Mouse (Mus musculus): ENCODE results near the gene Hap1. TPM values are rescaled to one million over a fixed set of nuclear protein-coding genes. Genes with fewer than 3 reads are reported as not detected.

Hap1 gene
- total and polyA plus RNA-seq, 2 experiments from 2014 or later, result 2.0 to 3.5 TPM

GRCm38 (mm10) chr11:100330235-100330634, 25.7 kb downstream of the Hap1 start:
- Histone ChIP-seq H3K4me1 (ENCODE audit: control insufficient read depth, insufficient read depth) (0 out of 2 replicates have a peak, but pooled peaks cover 5% of the 10 kb centered on the region), H3K27ac (ENCODE audit: low read depth) (no peak overlapping the region), H3K36me3 (replicated peaks; ENCODE audit: control insufficient read depth, insufficient read depth, low read length) (no peaks in the 10 kb centered on the region), H3K9me3 (replicated peaks; ENCODE audit: control insufficient read depth, low read length) (no peaks in the 10 kb centered on the region), H3K27me3 (ENCODE audit: control insufficient read depth, insufficient read depth, low read length) (no peaks in the 10 kb centered on the region), H3K9ac (replicated peaks; ENCODE audit: low read depth, low read length) (no peak overlapping the region), H3K4me2 (ENCODE audit: low read depth, low read length) (no peak overlapping the region), H3K4me3 (ENCODE audit: low read depth, low read length) (no peak overlapping the region)
- 57% methylated on average over 16 of the region's 16 CpGs for WGBS
- no peak for TF ChIP-seq EP300 (IDR thresholded peaks at IDR 0.05; ENCODE audit: low read depth)
- no peak for TF ChIP-seq CTCF (IDR thresholded peaks at IDR 0.05; ENCODE audit: low read depth)
- DNase-seq (ENCODE audit: low spot score) (no peak), ATAC-seq (ENCODE audit: insufficient read depth, low read depth) (no peak)

GRCm38 (mm10) chr11:100327761-100328160, 28.2 kb downstream of the Hap1 start:
- Histone ChIP-seq H3K27me3 (ENCODE audit: control insufficient read depth, insufficient read depth, low read length) (no peaks in the 10 kb centered on the region), H3K4me2 (ENCODE audit: low read depth, low read length) (no peak overlapping the region), H3K27ac (ENCODE audit: low read depth) (no peak overlapping the region), H3K9ac (replicated peaks; ENCODE audit: low read depth, low read length) (no peak overlapping the region), H3K9me3 (replicated peaks; ENCODE audit: control insufficient read depth, low read length) (no peaks in the 10 kb centered on the region), H3K4me1 (ENCODE audit: control insufficient read depth, insufficient read depth) (0 out of 2 replicates have a peak, but pooled peaks cover 5% of the 10 kb centered on the region), H3K4me3 (ENCODE audit: low read depth, low read length) (no peak overlapping the region), H3K36me3 (replicated peaks; ENCODE audit: control insufficient read depth, insufficient read depth, low read length) (peaks cover 3% of the 10 kb centered on the region; the same call in 1 of the 2 replicates)
- 67% methylated on average over 6 of the region's 6 CpGs for WGBS
- TF ChIP-seq CTCF (IDR thresholded peaks at IDR 0.05; ENCODE audit: low read depth) (no peak), EP300 (IDR thresholded peaks at IDR 0.05; ENCODE audit: low read depth) (no peak)
- ATAC-seq (ENCODE audit: insufficient read depth, low read depth) (no peak), DNase-seq (ENCODE audit: low spot score) (no peak)

GRCm38 (mm10) chr11:100327316-100327715, 28.6 kb downstream of the Hap1 start:
- no peak overlapping the region for H3K27ac ChIP-seq (ENCODE audit: low read depth)
- H3K9me3 ChIP-seq (replicated peaks; ENCODE audit: control insufficient read depth, low read length), result no peaks in the 10 kb centered on the region
- H3K9ac ChIP-seq (replicated peaks; ENCODE audit: low read depth, low read length), result no peak overlapping the region
- ATAC-seq (ENCODE audit: insufficient read depth, low read depth), result no peak
- no peaks in the 10 kb centered on the region for H3K27me3 ChIP-seq (ENCODE audit: control insufficient read depth, insufficient read depth, low read length)
- TF ChIP-seq CTCF (IDR thresholded peaks at IDR 0.05; ENCODE audit: low read depth) (no peak), EP300 (IDR thresholded peaks at IDR 0.05; ENCODE audit: low read depth) (no peak)
- H3K4me2 ChIP-seq (ENCODE audit: low read depth, low read length), result no peak overlapping the region
- H3K4me3 ChIP-seq (ENCODE audit: low read depth, low read length), result no peak overlapping the region
- peak; percentile 65 for DNase-seq (ENCODE audit: low spot score)
- WGBS, result 30% methylated on average over 11 of the region's 11 CpGs
- 0 out of 2 replicates have a peak, but pooled peaks cover 5% of the 10 kb centered on the region for H3K4me1 ChIP-seq (ENCODE audit: control insufficient read depth, insufficient read depth)
- peaks cover 7% of the 10 kb centered on the region for H3K36me3 ChIP-seq (replicated peaks; ENCODE audit: control insufficient read depth, insufficient read depth, low read length)

- Histone ChIP-seq H3K27ac (ENCODE audit: low read depth) (no peak overlapping the region), H3K4me2 (ENCODE audit: low read depth, low read length) (no peak overlapping the region), H3K4me3 (ENCODE audit: low read depth, low read length) (no peak overlapping the region), H3K36me3 (replicated peaks; ENCODE audit: control insufficient read depth, insufficient read depth, low read length) (peaks cover 23% of the 10 kb centered on the region), H3K9ac (replicated peaks; ENCODE audit: low read depth, low read length) (no peak overlapping the region), H3K27me3 (ENCODE audit: control insufficient read depth, insufficient read depth, low read length) (no peaks in the 10 kb centered on the region), H3K4me1 (ENCODE audit: control insufficient read depth, insufficient read depth) (peaks cover 5% of the 10 kb centered on the region; the same call in 1 of the 2 replicates), H3K9me3 (replicated peaks; ENCODE audit: control insufficient read depth, low read length) (no peaks in the 10 kb centered on the region)
- ATAC-seq (ENCODE audit: insufficient read depth, low read depth), result no peak
- 72% methylated on average over 11 of the region's 11 CpGs for WGBS
- no peak for TF ChIP-seq EP300 (IDR thresholded peaks at IDR 0.05; ENCODE audit: low read depth)
- no peak for TF ChIP-seq CTCF (IDR thresholded peaks at IDR 0.05; ENCODE audit: low read depth)
- no peak for DNase-seq (ENCODE audit: low spot score)
Measured at GRCm38 (mm10) chr11:100325062-100325629, 30.8 kb downstream of the Hap1 start.

DNA sequence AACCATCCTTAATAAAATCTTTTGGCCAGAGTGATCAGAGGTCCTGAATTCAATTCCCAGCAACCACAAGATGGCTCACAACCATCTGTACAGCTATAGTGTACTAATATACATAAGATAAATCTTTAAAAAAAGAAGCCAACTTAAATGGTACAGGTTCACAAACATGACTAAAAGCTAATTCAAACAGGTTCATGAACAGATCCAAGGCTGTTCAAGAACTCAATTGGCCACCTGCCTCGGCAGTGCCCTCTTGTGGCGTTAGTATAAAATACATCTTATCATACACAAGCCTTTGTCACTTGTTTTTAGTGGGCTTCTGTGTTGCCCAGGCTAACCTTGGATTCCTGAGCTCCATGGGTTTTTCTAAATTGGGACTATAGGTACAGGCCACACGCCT, 32.4 kb downstream of the Hap1 start:
- TF ChIP-seq CTCF (IDR thresholded peaks at IDR 0.05; ENCODE audit: low read depth) (peak; percentile 76), EP300 (IDR thresholded peaks at IDR 0.05; ENCODE audit: low read depth) (no peak)

More for the DNA sequence above, 32.4 kb downstream of the Hap1 start:
- ATAC-seq (ENCODE audit: insufficient read depth, low read depth) (no peak), DNase-seq (ENCODE audit: low spot score) (peak; percentile 67)
- Histone ChIP-seq H3K9ac (replicated peaks; ENCODE audit: low read depth, low read length) (no peak overlapping the region), H3K9me3 (replicated peaks; ENCODE audit: control insufficient read depth, low read length) (no peaks in the 10 kb centered on the region), H3K27me3 (ENCODE audit: control insufficient read depth, insufficient read depth, low read length) (no peaks in the 10 kb centered on the region), H3K4me3 (ENCODE audit: low read depth, low read length) (no peak overlapping the region), H3K4me2 (ENCODE audit: low read depth, low read length) (no peak overlapping the region), H3K27ac (ENCODE audit: low read depth) (no peak overlapping the region), H3K4me1 (ENCODE audit: control insufficient read depth, insufficient read depth) (peaks cover 5% of the 10 kb centered on the region; the same call in 1 of the 2 replicates), H3K36me3 (replicated peaks; ENCODE audit: control insufficient read depth, insufficient read depth, low read length) (peaks cover 23% of the 10 kb centered on the region)
- WGBS, result 18% methylated on average over 3 of the region's 3 CpGs

Measured in heart, postnatal 0 days (tissue).